Mouse (Mus musculus) midbrain, embryonic 11.5 days (tissue): ENCODE data around the gene Usp6nl. TPM values are rescaled to one million over a fixed set of nuclear protein-coding genes. Genes with fewer than 3 reads are reported as not detected.

Experiments used
- ATAC-seq: fragments of 200-750 bp; cut with Nextera tagmentation; 2 replicates; pipeline ENCODE4 v1.8.0; 2017; ENCODE audit warnings: moderate TSS enrichment, moderate library complexity; ENCODE audit not compliant: low FRiP score
- DNase-seq: peaks from one replicate; pipeline ENCODE4 v3.0.0; 2015; ENCODE audit warnings: low spot score; ENCODE audit errors: missing footprints
- H3K27ac ChIP-seq: fragments of 300-500 bp; sonication (generic); 2 replicates; pipeline ENCODE4 v1.5.1; 2014; ENCODE audit warnings: low read depth, low read length
- H3K27me3 ChIP-seq: fragments of 300-500 bp; sonication (generic); 2 replicates; pipeline ENCODE4 v1.6.1; 2014; ENCODE audit warnings: mild to moderate bottlenecking, low read length, moderate library complexity, mixed read lengths; ENCODE audit not compliant: control insufficient read depth, insufficient read depth
- H3K36me3 ChIP-seq: fragments of 300-500 bp; sonication (generic); 2 replicates; pipeline ENCODE4 v1.6.1; 2014; ENCODE audit warnings: mild to moderate bottlenecking, low read length, moderate library complexity, mixed read lengths; ENCODE audit not compliant: control insufficient read depth, insufficient read depth
- H3K4me1 ChIP-seq: fragments of 300-500 bp; sonication (generic); 2 replicates; pipeline ENCODE4 v1.6.1; 2014; ENCODE audit warnings: low read length; ENCODE audit not compliant: control insufficient read depth, insufficient read depth
- H3K4me2 ChIP-seq: fragments of 300-500 bp; sonication (generic); 2 replicates; pipeline ENCODE4 v1.6.1; 2014; ENCODE audit warnings: mild to moderate bottlenecking, moderate library complexity
- H3K4me3 ChIP-seq: fragments of 300-500 bp; sonication (generic); 2 replicates; pipeline ENCODE4 v1.5.1; 2014; ENCODE audit warnings: low read depth, low read length
- H3K9ac ChIP-seq: fragments of 300-500 bp; sonication (generic); 2 replicates; pipeline ENCODE4 v1.6.1; 2014; ENCODE audit warnings: low read length
- H3K9me3 ChIP-seq: fragments of 300-500 bp; sonication (generic); 2 replicates; pipeline ENCODE4 v1.6.1; 2016; ENCODE audit warnings: low read length; ENCODE audit not compliant: control insufficient read depth
- WGBS: fragments of 180-500 bp; shearing (Covaris S2); extraction: QIAGEN DNeasy Blood & Tissue Kit; methylation state at CpG from one replicate; pipeline ENCODE4 v1.1.7; 2014; 5-methylcytosine and 5-hydroxymethylcytosine counted together
- polyA plus RNA-seq: library from polyadenylated mRNA; unstranded; fragments of >200 nt; fragmentation: Nextera tagmentation; extraction: Ambion mirVana; gene quantifications from 2 replicates; pipeline ENCODE4 v1.2.1, GENCODE M21; 2014

The Usp6nl gene
- polyA plus RNA-seq, 1 experiment from 2014 or later, result 18.2 TPM

GRCm38 (mm10) chr2:6325646-6326045, 3.2 kb downstream of the Usp6nl start:
- Histone ChIP-seq H3K27ac (no peak overlapping the region), H3K4me1 (peaks cover 8% of the 10 kb centered on the region; the same call in 1 of the 2 replicates), H3K9ac (no peak overlapping the region), H3K9me3 (no peaks in the 10 kb centered on the region), H3K27me3 (no peaks in the 10 kb centered on the region), H3K4me2 (no peak overlapping the region), H3K36me3 (no peaks in the 10 kb centered on the region), H3K4me3 (no peak overlapping the region)
- DNase-seq (no peak), ATAC-seq (no peak)
- WGBS, result 35% methylated on average over 3 of the region's 3 CpGs

DNA sequence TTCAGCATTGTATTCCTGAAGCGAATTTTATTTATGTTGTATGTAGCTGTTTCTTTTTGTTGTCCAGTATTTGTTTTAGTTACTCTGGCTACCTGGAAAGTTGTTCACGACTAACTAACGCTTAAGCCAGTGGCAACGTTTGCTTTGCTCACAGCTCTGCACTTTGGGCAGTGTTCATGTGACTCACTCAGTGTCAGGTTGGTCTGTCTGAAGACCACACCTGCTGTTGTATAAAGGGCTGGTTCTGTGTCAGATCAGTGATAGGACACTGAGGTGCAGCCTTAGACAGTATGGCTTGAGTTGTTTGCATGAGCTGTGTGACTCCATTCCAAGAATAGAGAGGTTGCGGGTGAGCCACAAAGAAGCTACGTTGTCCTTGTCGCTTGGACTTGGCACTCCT, 6.5 kb downstream of the Usp6nl start:
- no peaks in the 10 kb centered on the region for H3K36me3 ChIP-seq
- H3K9ac ChIP-seq, result no peak overlapping the region
- no peaks in the 10 kb centered on the region for H3K27me3 ChIP-seq
- H3K4me2 ChIP-seq, result no peak overlapping the region
- ATAC-seq (no peak), DNase-seq (no peak)
- no peak overlapping the region for H3K4me3 ChIP-seq
- H3K4me1 ChIP-seq, result peaks cover 3% of the 10 kb centered on the region; the same call in 1 of the 2 replicates
- H3K9me3 ChIP-seq, result no peaks in the 10 kb centered on the region
- 88% methylated on average over 7 of the region's 7 CpGs for WGBS
- H3K27ac ChIP-seq, result no peak overlapping the region

GRCm38 (mm10) chr2:6330756-6331155, 8.3 kb downstream of the Usp6nl start:
- Histone ChIP-seq H3K4me3 (no peak overlapping the region), H3K4me2 (no peak overlapping the region), H3K9ac (no peak overlapping the region), H3K27me3 (no peaks in the 10 kb centered on the region), H3K27ac (no peak overlapping the region), H3K36me3 (no peaks in the 10 kb centered on the region), H3K9me3 (no peaks in the 10 kb centered on the region), H3K4me1 (peaks cover 4% of the 10 kb centered on the region; the same call in 1 of the 2 replicates)
- WGBS, result 90% methylated on average over 8 of the region's 8 CpGs
- no peak for ATAC-seq
- no peak for DNase-seq

GRCm38 (mm10) chr2:6331324-6332137, 9.1 kb downstream of the Usp6nl start:
- Histone ChIP-seq H3K27me3 (no peaks in the 10 kb centered on the region), H3K4me3 (no peak overlapping the region), H3K9ac (no peak overlapping the region), H3K36me3 (no peaks in the 10 kb centered on the region), H3K4me1 (peaks cover 4% of the 10 kb centered on the region; the same call in 1 of the 2 replicates), H3K9me3 (no peaks in the 10 kb centered on the region), H3K4me2 (no peak overlapping the region), H3K27ac (no peak overlapping the region)
- DNase-seq (no peak), ATAC-seq (no peak)
- 82% methylated on average over 7 of the region's 7 CpGs for WGBS

GRCm38 (mm10) chr2:6333570-6333969, 11.1 kb downstream of the Usp6nl start:
- ATAC-seq (no peak), DNase-seq (no peak)
- Histone ChIP-seq H3K4me1 (peaks cover 4% of the 10 kb centered on the region; the same call in 1 of the 2 replicates), H3K9ac (no peak overlapping the region), H3K27me3 (no peaks in the 10 kb centered on the region), H3K9me3 (no peaks in the 10 kb centered on the region), H3K4me2 (no peak overlapping the region), H3K27ac (no peak overlapping the region), H3K4me3 (no peak overlapping the region), H3K36me3 (no peaks in the 10 kb centered on the region)
- WGBS, result 91% methylated on average over 1 of the region's 1 CpGs

DNA sequence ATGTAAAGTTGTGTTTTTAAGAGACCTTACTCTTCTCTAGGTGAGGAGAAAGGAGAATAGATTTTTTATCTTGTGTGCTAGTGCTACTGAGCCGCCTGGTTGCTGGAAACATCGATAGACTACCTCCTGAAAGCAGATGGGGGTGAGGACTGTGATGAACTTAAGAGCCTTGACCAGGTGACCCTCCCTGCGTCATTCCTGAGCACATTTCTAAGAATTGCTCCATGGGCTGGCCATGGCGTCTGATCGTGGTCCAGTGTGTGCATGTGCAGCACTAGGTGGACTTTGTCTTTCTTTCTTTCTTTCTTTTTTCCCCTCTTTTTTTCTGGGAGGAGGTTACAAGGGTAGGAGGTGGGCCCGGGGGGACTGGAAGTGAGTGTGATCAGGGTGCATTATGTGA, 11.5 kb downstream of the Usp6nl start:
- no peak overlapping the region for H3K4me2 ChIP-seq
- no peaks in the 10 kb centered on the region for H3K9me3 ChIP-seq
- no peaks in the 10 kb centered on the region for H3K27me3 ChIP-seq
- ATAC-seq, result no peak
- peaks cover 4% of the 10 kb centered on the region; the same call in 1 of the 2 replicates for H3K4me1 ChIP-seq
- DNase-seq, result no peak
- H3K4me3 ChIP-seq, result no peak overlapping the region
- H3K27ac ChIP-seq, result no peak overlapping the region
- H3K36me3 ChIP-seq, result no peaks in the 10 kb centered on the region
- 91% methylated on average over 6 of the region's 6 CpGs for WGBS
- no peak overlapping the region for H3K9ac ChIP-seq

DNA sequence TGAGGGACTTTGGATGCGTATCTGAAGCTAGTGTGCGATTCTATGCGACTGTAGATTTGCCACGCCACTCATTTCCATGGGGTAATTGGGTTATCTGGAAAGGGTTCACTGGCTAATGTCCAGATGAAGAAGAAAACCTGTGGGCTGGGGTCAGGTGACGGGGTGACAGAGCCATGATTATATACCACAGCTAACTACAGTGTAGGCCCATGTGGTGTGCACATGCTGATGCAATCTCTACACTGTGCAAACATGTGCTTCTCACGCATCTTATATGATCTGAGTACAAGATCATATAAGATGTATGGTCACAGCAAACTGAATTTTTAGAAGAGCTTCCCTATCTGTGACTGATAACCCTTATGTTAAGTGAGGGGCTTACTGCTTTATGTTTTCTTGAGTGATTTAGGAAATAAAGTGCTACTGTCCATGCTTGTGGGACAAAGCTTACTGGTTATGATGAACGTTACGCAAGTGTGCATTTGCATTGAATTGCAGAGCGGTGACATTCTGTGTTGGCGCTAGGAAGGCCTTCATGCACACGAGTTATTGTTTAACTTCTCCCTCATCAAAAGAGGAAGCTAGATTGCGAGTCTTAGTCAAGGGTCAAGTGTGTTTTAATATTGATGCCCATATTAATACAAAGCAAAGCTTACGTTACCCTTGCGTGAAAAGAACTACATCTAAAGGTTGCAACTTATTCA, 12.7 kb downstream of the Usp6nl start:
- H3K4me2 ChIP-seq, result no peak overlapping the region
- 90% methylated on average over 14 of the region's 14 CpGs for WGBS
- no peak overlapping the region for H3K4me3 ChIP-seq
- DNase-seq, result no peak
- no peaks in the 10 kb centered on the region for H3K9me3 ChIP-seq
- H3K4me1 ChIP-seq, result peaks cover 4% of the 10 kb centered on the region; the same call in 1 of the 2 replicates
- no peak overlapping the region for H3K9ac ChIP-seq
- no peaks in the 10 kb centered on the region for H3K36me3 ChIP-seq
- H3K27me3 ChIP-seq, result no peaks in the 10 kb centered on the region
- no peak for ATAC-seq
- no peak overlapping the region for H3K27ac ChIP-seq

- WGBS, result 89% methylated on average over 1 of the region's 1 CpGs
- H3K4me1 ChIP-seq, result peaks cover 4% of the 10 kb centered on the region; the same call in 1 of the 2 replicates
- H3K9me3 ChIP-seq, result no peaks in the 10 kb centered on the region
- H3K4me2 ChIP-seq, result no peak overlapping the region
- H3K4me3 ChIP-seq, result no peak overlapping the region
- no peaks in the 10 kb centered on the region for H3K27me3 ChIP-seq
- no peaks in the 10 kb centered on the region for H3K36me3 ChIP-seq
- DNase-seq (no peak), ATAC-seq (no peak)
- no peak overlapping the region for H3K9ac ChIP-seq
- no peak overlapping the region for H3K27ac ChIP-seq
These were observed 13.5 kb downstream of the Usp6nl start for GRCm38 (mm10) chr2:6336013-6336412.

DNA sequence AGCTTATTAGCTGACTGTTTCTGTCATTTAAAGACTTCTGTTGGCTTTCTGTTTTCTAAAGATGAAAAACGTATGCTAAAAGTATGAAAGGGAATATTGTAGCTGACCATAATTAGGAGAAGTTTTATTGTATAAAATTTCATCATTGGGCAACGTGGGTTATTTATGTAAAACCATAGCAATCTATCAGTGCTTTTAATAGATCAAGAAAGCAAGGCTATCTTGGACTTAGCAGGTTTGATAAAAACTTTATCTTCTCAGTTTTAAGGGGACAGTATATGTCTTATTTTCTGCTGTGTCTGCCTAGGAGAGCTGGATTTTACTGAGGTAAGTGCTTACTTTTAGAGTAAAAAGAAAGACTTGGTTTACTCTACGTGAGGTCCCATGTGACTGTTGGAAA, 14.2 kb downstream of the Usp6nl start:
- Histone ChIP-seq H3K4me2 (no peak overlapping the region), H3K27ac (no peak overlapping the region), H3K9me3 (no peaks in the 10 kb centered on the region), H3K27me3 (no peaks in the 10 kb centered on the region), H3K4me1 (peaks cover 4% of the 10 kb centered on the region; the same call in 1 of the 2 replicates), H3K36me3 (no peaks in the 10 kb centered on the region), H3K9ac (no peak overlapping the region), H3K4me3 (no peak overlapping the region)
- no peak for ATAC-seq
- 92% methylated on average over 3 of the region's 3 CpGs for WGBS
- no peak for DNase-seq
